Mouse (Mus musculus): Measurements from ENCODE around the gene Thsd7b. TPM values are rescaled to one million over a fixed set of nuclear protein-coding genes. Genes with fewer than 3 reads are reported as not detected.
"Not testable (repeated sequence)": the region's sequence is repeated elsewhere in the genome, so short reads cannot be mapped to it uniquely, and the experiment has no call there.

The Thsd7b gene
- polyA plus RNA-seq, 1 experiment = 0.07 TPM

DNA sequence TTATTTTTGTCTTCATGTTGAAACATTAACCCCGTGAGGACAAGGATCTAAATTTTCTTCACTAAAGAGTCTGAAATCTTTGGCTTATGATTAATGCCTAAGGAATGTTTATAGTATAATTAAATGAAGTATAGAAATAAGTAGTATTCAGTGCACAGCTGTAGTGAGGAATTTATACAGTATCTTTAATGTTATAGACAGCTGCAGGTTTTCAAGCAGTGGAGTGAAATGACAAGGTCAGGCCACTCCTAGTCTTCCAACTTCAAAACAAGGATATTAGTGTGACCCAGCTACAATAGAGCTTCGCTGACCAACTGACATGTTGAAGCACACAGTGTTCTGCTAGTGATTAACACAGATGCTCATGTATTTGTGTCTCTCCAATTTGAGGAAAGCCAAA, 949.8 kb downstream of the Thsd7b start:
- Histone ChIP-seq H3K4me3 (replicated peaks) (no peak overlapping the region), H3K4me1 (no peaks in the 10 kb centered on the region), H3K9me3 (peaks cover 12% of the 10 kb centered on the region), H3K36me3 (replicated peaks; ENCODE audit: low read length) (no peaks in the 10 kb centered on the region), H3K27me3 (replicated peaks) (no peaks in the 10 kb centered on the region)
- TF ChIP-seq GATA1 (IDR thresholded peaks at IDR 0.05; ENCODE audit: borderline replicate concordance, low read length) = no peak
- no peak for TF ChIP-seq FLI1 (IDR thresholded peaks at IDR 0.05; ENCODE audit: low read length)

GRCm38 (mm10) chr1:130245563-130245962, 972.5 kb downstream of the Thsd7b start:
- peaks cover 8% of the 10 kb centered on the region; the same call in 1 of the 2 replicates for H3K9me3 ChIP-seq

DNA sequence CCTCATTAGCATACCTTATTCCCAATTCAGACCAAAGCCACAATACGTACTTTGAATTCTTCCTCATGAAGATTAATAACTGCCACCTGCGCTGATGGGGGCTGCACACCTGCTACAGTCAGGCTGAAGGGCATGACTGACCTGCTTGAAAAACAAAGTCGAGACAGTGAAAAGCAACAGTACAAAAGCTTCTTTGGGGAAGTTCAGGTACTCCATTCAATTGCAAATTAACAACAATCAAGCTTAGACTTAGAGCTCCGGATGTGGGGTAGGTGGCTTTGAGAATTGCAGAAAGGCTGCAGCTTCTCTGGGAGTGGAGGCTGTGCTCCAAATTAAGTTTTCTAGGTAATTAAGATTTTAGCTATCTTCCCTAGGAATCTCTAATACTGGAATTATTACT, 973.2 kb downstream of the Thsd7b start:
- H3K36me3 ChIP-seq (replicated peaks; ENCODE audit: low read length); H3K4me1 ChIP-seq; H3K4me3 ChIP-seq (replicated peaks); H3K27me3 ChIP-seq (replicated peaks); H3K9me3 ChIP-seq: not testable (repeated sequence)

More at GRCm38 (mm10) chr1:130245563-130245962, 972.5 kb downstream of the Thsd7b start:
- Histone ChIP-seq H3K27me3 (replicated peaks) (no peaks in the 10 kb centered on the region), H3K4me3 (replicated peaks) (no peak overlapping the region), H3K36me3 (replicated peaks; ENCODE audit: low read length) (no peaks in the 10 kb centered on the region), H3K4me1 (no peaks in the 10 kb centered on the region)
- TF ChIP-seq GATA1 (IDR thresholded peaks at IDR 0.05; ENCODE audit: borderline replicate concordance, low read length) (no peak), FLI1 (IDR thresholded peaks at IDR 0.05; ENCODE audit: low read length) (no peak)

GRCm38 (mm10) chr1:130246930-130247329, 973.8 kb downstream of the Thsd7b start:
- not testable (repeated sequence) for H3K9me3 ChIP-seq; H3K36me3 ChIP-seq (replicated peaks; ENCODE audit: low read length); H3K4me1 ChIP-seq; H3K27me3 ChIP-seq (replicated peaks); H3K4me3 ChIP-seq (replicated peaks)

DNA sequence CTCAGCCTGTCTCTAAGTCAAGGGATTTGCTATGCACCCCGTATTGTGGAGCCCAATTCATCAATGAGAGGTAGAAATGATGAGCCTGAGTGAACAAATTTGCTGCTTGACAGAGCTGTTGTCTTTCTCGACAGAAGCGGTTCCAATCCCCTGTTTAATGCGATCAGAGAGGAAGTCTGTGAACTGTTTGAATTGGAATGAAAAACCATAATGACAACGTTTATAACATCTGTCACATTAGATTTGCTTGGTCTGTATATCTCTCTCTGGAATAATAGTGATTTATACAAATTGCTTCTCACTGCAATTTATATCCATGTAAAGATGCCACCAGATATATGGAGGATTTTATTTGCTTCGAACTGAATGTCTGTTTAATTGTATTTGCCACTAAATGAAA, 988.9 kb downstream of the Thsd7b start:
- H3K4me3 ChIP-seq (replicated peaks) = no peak overlapping the region
- H3K4me1 ChIP-seq = no peaks in the 10 kb centered on the region
- TF ChIP-seq FLI1 (IDR thresholded peaks at IDR 0.05; ENCODE audit: low read length) = no peak
- TF ChIP-seq GATA1 (IDR thresholded peaks at IDR 0.05; ENCODE audit: borderline replicate concordance, low read length) = no peak
- H3K36me3 ChIP-seq (replicated peaks; ENCODE audit: low read length) = no peaks in the 10 kb centered on the region
- no peaks in the 10 kb centered on the region for H3K9me3 ChIP-seq
- H3K27me3 ChIP-seq (replicated peaks) = no peaks in the 10 kb centered on the region
